Mouse (Mus musculus) small intestine, adult 2 months (tissue): ENCODE data around the gene Dydc2. TPM values are rescaled to one million over a fixed set of nuclear protein-coding genes. Genes with fewer than 3 reads are reported as not detected.
"Not testable (repeated sequence)": the region's sequence is repeated elsewhere in the genome, so short reads cannot be mapped to it uniquely, and the experiment has no call there.

Source experiments
- H3K27ac ChIP-seq: fragments of 200-500 bp; 2 replicates; pipeline ENCODE4 v1.5.1; 2012; ENCODE audit warnings: low read depth, low read length, control low read depth, inconsistent platforms; ENCODE audit not compliant: insufficient read depth
- H3K27me3 ChIP-seq: fragments of 200-500 bp; 2 replicates; pipeline ENCODE4 v1.6.1; 2012; ENCODE audit warnings: mild to moderate bottlenecking, moderate library complexity, low read length, inconsistent platforms; ENCODE audit not compliant: control insufficient read depth, insufficient read depth
- H3K36me3 ChIP-seq: fragments of 200-500 bp; 2 replicates; pipeline ENCODE4 v1.6.1; 2012; ENCODE audit warnings: mild to moderate bottlenecking, low read length, control low read depth, inconsistent platforms; ENCODE audit not compliant: control insufficient read depth, insufficient read depth
- H3K4me1 ChIP-seq: fragments of 200-500 bp; 2 replicates; pipeline ENCODE4 v1.6.1; 2012; ENCODE audit warnings: low read length, inconsistent platforms, mixed read lengths; ENCODE audit not compliant: control insufficient read depth, insufficient read depth, insufficient read length
- H3K4me3 ChIP-seq: fragments of 200-500 bp; 2 replicates; pipeline ENCODE4 v1.5.1; 2012; ENCODE audit warnings: low read depth, mild to moderate bottlenecking, control low read depth, inconsistent platforms, low read length, moderate library complexity
- CTCF ChIP-seq: fragments of 200-500 bp; IDR thresholded peaks from 2 replicates; pipeline ENCODE4 v1.5.1; 2012; ENCODE audit warnings: low read depth, mild to moderate bottlenecking, control low read depth, inconsistent platforms, low read length, moderate library complexity, mixed read lengths; ENCODE audit not compliant: insufficient replicate concordance, insufficient read length; ENCODE audit errors: extremely low read depth
- POLR2A ChIP-seq: fragments of 200-500 bp; IDR thresholded peaks from 2 replicates; pipeline ENCODE4 v1.6.1; 2012; ENCODE audit warnings: low read depth, mild to moderate bottlenecking, control low read depth, inconsistent platforms, low read length, moderate library complexity
- WGBS: fragments of 180-500 bp; shearing (Covaris S2); methylation state at CpG from one replicate; pipeline ENCODE4 v1.1.7; 2018; 5-methylcytosine and 5-hydroxymethylcytosine counted together
- polyA plus RNA-seq: library from polyadenylated mRNA; depleted of rRNA; stranded (reverse); fragments of >200 nt; gene quantifications from 2 replicates; pipeline ENCODE4 v1.2.3, GENCODE M21; 2012

Dydc2 gene
- polyA plus RNA-seq, 1 experiment: not detected

GRCm38 (mm10) chr14:41072229-41072943 is 3.4 kb upstream of the Dydc2 start, which contains the start of gene Dydc1:
Dydc1 (plus strand) TSS chr14:41072911.
- Histone ChIP-seq H3K27me3 (no peaks in the 10 kb centered on the region), H3K4me3 (peak within 1 kb of the TSS; percentile 14), H3K27ac (no peak within 1 kb of the TSS), H3K36me3 (no peaks in the 10 kb centered on the region), H3K4me1 (no peaks in the 10 kb centered on the region)
- 13% methylated on average over 23 of the region's 23 CpGs for whole genome bisulfite sequencing
- TF ChIP-seq CTCF: no peak
- TF ChIP-seq POLR2A: no peak

GRCm38 (mm10) chr14:41070343-41070742 is 1.3 kb upstream of the Dydc2 start:
- Histone ChIP-seq H3K4me3 (no peak overlapping the region), H3K36me3 (no peaks in the 10 kb centered on the region), H3K27me3 (no peaks in the 10 kb centered on the region), H3K4me1 (no peaks in the 10 kb centered on the region), H3K27ac (no peak overlapping the region)
- 72% methylated on average over 3 of the region's 3 CpGs for whole genome bisulfite sequencing
- no peak for TF ChIP-seq CTCF
- TF ChIP-seq POLR2A: no peak

GRCm38 (mm10) chr14:41066416-41066815 is 2.6 kb downstream of the Dydc2 start:
- H3K27me3 ChIP-seq: no peaks in the 10 kb centered on the region
- 29% methylated on average over 1 of the region's 1 CpGs for WGBS
- no peak overlapping the region for H3K4me3 ChIP-seq
- no peaks in the 10 kb centered on the region for H3K4me1 ChIP-seq
- H3K36me3 ChIP-seq: no peaks in the 10 kb centered on the region
- no peak overlapping the region for H3K27ac ChIP-seq
- TF ChIP-seq POLR2A (no peak), CTCF (no peak)

GRCm38 (mm10) chr14:41065168-41065567 is 3.8 kb downstream of the Dydc2 start:
- Histone ChIP-seq H3K27ac (no peak overlapping the region), H3K4me3 (no peak overlapping the region), H3K27me3 (no peaks in the 10 kb centered on the region), H3K4me1 (no peaks in the 10 kb centered on the region), H3K36me3 (no peaks in the 10 kb centered on the region)
- TF ChIP-seq CTCF (no peak), POLR2A (no peak)
- WGBS: 6% methylated on average over 2 of the region's 2 CpGs

GRCm38 (mm10) chr14:41053190-41053589 is 15.8 kb downstream of the Dydc2 start:
- not testable (repeated sequence) for H3K27me3 ChIP-seq

GRCm38 (mm10) chr14:41052481-41052880 is 16.5 kb downstream of the Dydc2 start:
- no peaks in the 10 kb centered on the region for H3K27me3 ChIP-seq
- H3K4me1 ChIP-seq: no peaks in the 10 kb centered on the region

More at GRCm38 (mm10) chr14:41053190-41053589, 15.8 kb downstream of the Dydc2 start:
- WGBS: 56% methylated on average over 3 of the region's 4 CpGs
- H3K4me1 ChIP-seq, H3K36me3 ChIP-seq, H3K27ac ChIP-seq, H3K4me3 ChIP-seq: not testable (repeated sequence)

GRCm38 (mm10) chr14:41050471-41050870 is 18.5 kb downstream of the Dydc2 start:
- WGBS: 39% methylated on average over 6 of the region's 6 CpGs
- TF ChIP-seq CTCF (no peak), POLR2A (no peak)
- Histone ChIP-seq H3K36me3 (no peaks in the 10 kb centered on the region), H3K27ac (no peak overlapping the region), H3K27me3 (no peaks in the 10 kb centered on the region), H3K4me1 (no peaks in the 10 kb centered on the region), H3K4me3 (no peak overlapping the region)

More at GRCm38 (mm10) chr14:41052481-41052880, 16.5 kb downstream of the Dydc2 start:
- WGBS: 67% methylated on average over 5 of the region's 5 CpGs
- Histone ChIP-seq H3K27ac (no peak overlapping the region), H3K36me3 (no peaks in the 10 kb centered on the region), H3K4me3 (no peak overlapping the region)
- no peak for TF ChIP-seq CTCF
- TF ChIP-seq POLR2A: no peak
